8 mouse cellular contexts compared by ENCODE assay signal in genomic region chr15:99723515-99724291, GRCm38 (mm10). TPM values are rescaled to one million over a fixed set of nuclear protein-coding genes. Genes with fewer than 3 reads are reported as not detected.
A peak's percentile ranks its signal among the peaks of the same experiment; 100 is the strongest.
DNase-seq lines count a peak whose midpoint lies in the region; ATAC-seq lines count a peak whose summit lies in the region.

No protein-coding gene starts in this region.

- 0 out of 2 replicates have a peak overlapping the region, but pooled peaks have one; percentile 52 for H3K9ac ChIP-seq in forebrain, embryonic 15.5 days (replicated peaks)

- H3K4me1 ChIP-seq in forebrain, embryonic 15.5 days = peaks cover 26% of the 10 kb centered on the region

- H3K4me2 ChIP-seq in forebrain, embryonic 15.5 days (replicated peaks) = no peak overlapping the region

- no peak overlapping the region for H3K4me3 ChIP-seq in forebrain, embryonic 15.5 days

- peak; percentile 46 for DNase-seq in MEL-GATA-1-ER (ENCODE audit: extremely low read depth, low read depth)
- DNase-seq in adrenal gland, postnatal 25 days = peak; percentile 82
- DNase-seq in heart, postnatal 4 days = peak; percentile 73
- peak; percentile 64 to 70 for DNase-seq in layer of hippocampus, adult 8-10 months (ENCODE audit: low spot score in 2 of 2)
- DNase-seq in lung, postnatal 14 days = peak; percentile 69
- peak; percentile 91 for DNase-seq in skeletal muscle tissue, adult 2 months (ENCODE audit: low read depth, low spot score)

- ATAC-seq in forebrain, embryonic 15.5 days (replicated peaks) = no peak
- ATAC-seq in CD4-positive, CD25-positive, alpha-beta regulatory T cell, adult 4 months = no peak

- peaks cover 13% of the 10 kb centered on the region for H3K36me3 ChIP-seq in forebrain, embryonic 15.5 days

- peak overlapping the region; percentile 58 for H3K27ac ChIP-seq in forebrain, embryonic 15.5 days (replicated peaks)

- WGBS in forebrain, embryonic 15.5 days = 24% methylated on average over 11 of the region's 11 CpGs

- no peaks in the 10 kb centered on the region for H3K9me3 ChIP-seq in forebrain, embryonic 15.5 days

- H3K27me3 ChIP-seq in forebrain, embryonic 15.5 days = no peaks in the 10 kb centered on the region

RNA-seq across cellular contexts. Expression of gene Cox14, which starts 1.7 kb away (rescaled TPM):
- total RNA-seq in adrenal gland, postnatal 25 days (2021) = 217 and 256 TPM in 2 replicates
- polyA plus RNA-seq in forebrain, embryonic 15.5 days (2015; fragmentation: Nextera tagmentation; extraction: Ambion mirVana) = 175 and 190 TPM in 2 replicates
- 100 to 1,000 TPM; 150 to 159 TPM for total RNA-seq in heart, postnatal 4 days (2021)
- total RNA-seq in layer of hippocampus, adult 8-10 months (2022) = 100 to 1,000 TPM; 103 to 125 (median 111) TPM
- 100 to 1,000 TPM; 139 to 168 TPM for polyA plus RNA-seq in CD4-positive, CD25-positive, alpha-beta regulatory T cell, adult 4 months (2017; shearing (Covaris generic))

RNA-seq across cellular contexts. Expression of gene Gpd1, which starts 6.4 kb away (rescaled TPM):
- total RNA-seq in adrenal gland, postnatal 25 days (2021) = 639 and 861 TPM in 2 replicates
- 1.9 and 2.6 TPM in 2 replicates for polyA plus RNA-seq in forebrain, embryonic 15.5 days (2015; fragmentation: Nextera tagmentation; extraction: Ambion mirVana)
- total RNA-seq in heart, postnatal 4 days (2021) = 10 to 100 TPM; 24.5 to 26.4 TPM
- 100 to 1,000 TPM; 102 to 138 (median 117) TPM for total RNA-seq in layer of hippocampus, adult 8-10 months (2022)
- polyA plus RNA-seq in CD4-positive, CD25-positive, alpha-beta regulatory T cell, adult 4 months (2017; shearing (Covaris generic)) = under 1 TPM in 1 of 2 experiments, not detected in 1; 0.41 TPM

RNA-seq across cellular contexts. Expression of gene Gm17349, which starts 18.4 kb away (rescaled TPM):
- total RNA-seq in adrenal gland, postnatal 25 days (2021) = 30.4 and 43.7 TPM in 2 replicates
- not detected in 2 replicates for polyA plus RNA-seq in forebrain, embryonic 15.5 days (2015; fragmentation: Nextera tagmentation; extraction: Ambion mirVana)
- total RNA-seq in heart, postnatal 4 days (2021) = 1 to 10 TPM; 3.7 to 4.8 TPM
- 1 to 10 TPM; 4.6 to 6.4 (median 5.5) TPM for total RNA-seq in layer of hippocampus, adult 8-10 months (2022)
- not detected for polyA plus RNA-seq in CD4-positive, CD25-positive, alpha-beta regulatory T cell, adult 4 months (2017; shearing (Covaris generic))

RNA-seq across cellular contexts. Expression of gene Smarcd1, which starts 21.8 kb away (rescaled TPM):
- 51.9 and 63.6 TPM in 2 replicates for total RNA-seq in adrenal gland, postnatal 25 days (2021)
- 121 and 124 TPM in 2 replicates for polyA plus RNA-seq in forebrain, embryonic 15.5 days (2015; fragmentation: Nextera tagmentation; extraction: Ambion mirVana)
- 10 to 100 TPM; 46.5 to 47.7 TPM for total RNA-seq in heart, postnatal 4 days (2021)
- total RNA-seq in layer of hippocampus, adult 8-10 months (2022) = 100 to 1,000 TPM; 106 to 125 (median 113) TPM
- polyA plus RNA-seq in CD4-positive, CD25-positive, alpha-beta regulatory T cell, adult 4 months (2017; shearing (Covaris generic)) = 10 to 100 TPM; 10.0 to 14.8 TPM

RNA-seq across cellular contexts. Expression of gene Cers5, which starts 49.0 kb away (rescaled TPM):
- 47.5 and 61.7 TPM in 2 replicates for total RNA-seq in adrenal gland, postnatal 25 days (2021)
- 69.4 and 69.7 TPM in 2 replicates for polyA plus RNA-seq in forebrain, embryonic 15.5 days (2015; fragmentation: Nextera tagmentation; extraction: Ambion mirVana)
- 10 to 100 TPM; 29.3 to 31.3 TPM for total RNA-seq in heart, postnatal 4 days (2021)
- total RNA-seq in layer of hippocampus, adult 8-10 months (2022) = 10 to 100 TPM; 24.9 to 34.7 (median 31.4) TPM
- 10 to 100 TPM; 54.4 to 64.6 TPM for polyA plus RNA-seq in CD4-positive, CD25-positive, alpha-beta regulatory T cell, adult 4 months (2017; shearing (Covaris generic))
